Mouse (Mus musculus) bone marrow, adult 2 months (tissue): ENCODE data around the gene Pxn.

ENCODE experiments used
- CTCF ChIP-seq: fragments of 200-500 bp; IDR thresholded peaks from 2 replicates; pipeline ENCODE4 v1.5.1; 2011; ENCODE audit warnings: low read length, control low read depth; ENCODE audit not compliant: control insufficient read depth, insufficient read depth
- POLR2A ChIP-seq: fragments of 200-500 bp; IDR thresholded peaks from 2 replicates; pipeline ENCODE4 v1.6.1; 2011; ENCODE audit warnings: low read depth, mild to moderate bottlenecking, control low read depth, low read length, borderline replicate concordance; ENCODE audit not compliant: control insufficient read depth

DNA sequence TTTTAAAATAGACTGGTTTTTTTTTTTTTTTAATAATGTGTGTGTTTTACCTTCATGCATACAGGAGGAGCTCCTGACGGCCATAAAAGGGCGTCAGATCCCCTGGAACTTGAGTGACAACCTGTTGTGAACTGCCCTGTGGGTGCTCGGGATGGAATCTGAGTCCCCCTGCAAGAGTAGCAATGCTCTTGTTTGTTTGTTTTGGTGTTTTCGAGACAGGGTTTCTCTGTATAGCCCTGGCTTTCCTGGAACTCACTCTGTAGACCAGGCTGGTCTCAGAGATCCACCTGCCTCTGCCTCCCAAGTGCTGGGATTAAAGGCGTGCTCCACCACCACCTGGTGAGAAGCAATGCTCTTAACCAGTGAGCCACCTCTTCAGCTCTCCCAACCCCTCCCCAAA, 21.5 kb upstream of the Pxn start:
- TF ChIP-seq CTCF (no peak), POLR2A (no peak)
